Mouse (Mus musculus) v-Abl transformed pro-B cells (cell line): ENCODE data around the gene Rtf1.

ENCODE experiments used
- in situ Hi-C, 2 experiments: fragments of 400-800 bp; cut with MboI; formaldehyde crosslinking; loops; one replicate each; pipeline ENCODE4 v1.15.1; 2025; ENCODE audit not compliant: unreplicated experiment in 2 of 2

The Rtf1 gene

GRCm38 (mm10) chr2:119727762-119728416 lies 53.0 kb downstream of the Rtf1 start:
- in situ Hi-C loops: no loop called here

GRCm38 (mm10) chr2:119730735-119731134 lies 55.9 kb downstream of the Rtf1 start:
- in situ Hi-C loops: no loop called here

GRCm38 (mm10) chr2:119737124-119737523 lies 62.3 kb downstream of the Rtf1 start:
- in situ Hi-C loops: no loop called here

- in situ Hi-C loops: no loop called here
Measured at GRCm38 (mm10) chr2:119740567-119740966, 65.7 kb downstream of the Rtf1 start.

- in situ Hi-C loops: no loop called here
Measured at GRCm38 (mm10) chr2:119741581-119742411, 66.9 kb downstream of the Rtf1 start, which contains the start of gene Itpka. TSS of gene Itpka (plus strand) at chr2:119742337.

GRCm38 (mm10) chr2:119742461-119743175 lies 67.8 kb downstream of the Rtf1 start:
- in situ Hi-C loops: no loop called here

- in situ Hi-C loops: no loop called here
Measured at GRCm38 (mm10) chr2:119743176-119743807, 68.4 kb downstream of the Rtf1 start.

GRCm38 (mm10) chr2:119743808-119744162 lies 68.9 kb downstream of the Rtf1 start:
- in situ Hi-C loops: no loop called here

GRCm38 (mm10) chr2:119744163-119745111 lies 69.6 kb downstream of the Rtf1 start:
- in situ Hi-C loops: no loop called here

GRCm38 (mm10) chr2:119745281-119745680 lies 70.4 kb downstream of the Rtf1 start:
- in situ Hi-C loops: no loop called here

GRCm38 (mm10) chr2:119747554-119747953 lies 72.7 kb downstream of the Rtf1 start:
- in situ Hi-C loops: no loop called here

- in situ Hi-C loops: no loop called here
Measured at GRCm38 (mm10) chr2:119749260-119749659, 74.4 kb downstream of the Rtf1 start.

GRCm38 (mm10) chr2:119757601-119758100 lies 82.8 kb downstream of the Rtf1 start:
- in situ Hi-C loops: no loop called here

GRCm38 (mm10) chr2:119758101-119758843 lies 83.4 kb downstream of the Rtf1 start:
- in situ Hi-C loops: no loop called here

- in situ Hi-C loops: no loop called here
Measured at GRCm38 (mm10) chr2:119758844-119759835, 84.3 kb downstream of the Rtf1 start.

GRCm38 (mm10) chr2:119760251-119760650 lies 85.4 kb downstream of the Rtf1 start, which contains the start of gene Ltk:
TSS of gene Ltk (minus strand) at chr2:119760431.
- in situ Hi-C loops: no loop called here

- in situ Hi-C loops: no loop called here
Measured at GRCm38 (mm10) chr2:119762276-119762675, 87.4 kb downstream of the Rtf1 start.

GRCm38 (mm10) chr2:119763924-119764323 lies 89.1 kb downstream of the Rtf1 start:
- in situ Hi-C loops: no loop called here
